Mouse (Mus musculus): Measurements from ENCODE around the gene Stip1. TPM values are rescaled to one million over a fixed set of nuclear protein-coding genes. Genes with fewer than 3 reads are reported as not detected.

Stip1 gene
- polyA plus RNA-seq (2015; fragmentation: Nextera tagmentation; extraction: Ambion mirVana), result 51.8 and 58.5 TPM in 2 replicates

GRCm38 (mm10) chr19:7039841-7040636, at the start of gene Stip1:
Gene Stip1 (minus strand): TSS chr19:7039967.
- peak; percentile 85 for TF ChIP-seq EP300 (IDR thresholded peaks at IDR 0.05)
- TF ChIP-seq CTCF (IDR thresholded peaks at IDR 0.05), result peak; percentile 67
- Histone ChIP-seq H3K27ac (ENCODE audit: low read length) (peak within 1 kb of the TSS; percentile 94), H3K36me3 (ENCODE audit: insufficient read depth, low read length) (no peaks in the 10 kb centered on the region), H3K4me3 (ENCODE audit: low read depth, low read length) (peak within 1 kb of the TSS; percentile 75), H3K27me3 (replicated peaks; ENCODE audit: insufficient read depth, low read length) (no peaks in the 10 kb centered on the region), H3K9me3 (ENCODE audit: low read length) (no peaks in the 10 kb centered on the region), H3K4me1 (ENCODE audit: insufficient read depth, low read depth, low read length) (no peaks in the 10 kb centered on the region), H3K9ac (replicated peaks; ENCODE audit: low read depth) (peak within 1 kb of the TSS; percentile 64), H3K4me2 (replicated peaks; ENCODE audit: low read depth, low read length) (peak within 1 kb of the TSS; percentile 82)
- peak; percentile 100 for DNase-seq (ENCODE audit: low spot score)
- WGBS, result under 1% methylated on average over 46 of the region's 49 CpGs
- peak; percentile 99 for ATAC-seq

- Histone ChIP-seq H3K4me3 (ENCODE audit: low read depth, low read length) (no peak overlapping the region), H3K9me3 (ENCODE audit: low read length) (no peaks in the 10 kb centered on the region), H3K9ac (replicated peaks; ENCODE audit: low read depth) (no peak overlapping the region), H3K36me3 (ENCODE audit: insufficient read depth, low read length) (no peaks in the 10 kb centered on the region), H3K4me2 (replicated peaks; ENCODE audit: low read depth, low read length) (no peak overlapping the region), H3K27me3 (replicated peaks; ENCODE audit: insufficient read depth, low read length) (no peaks in the 10 kb centered on the region), H3K27ac (ENCODE audit: low read length) (no peak overlapping the region), H3K4me1 (ENCODE audit: insufficient read depth, low read depth, low read length) (no peaks in the 10 kb centered on the region)
- ATAC-seq, result no peak
- TF ChIP-seq EP300 (IDR thresholded peaks at IDR 0.05), result no peak
- no peak for TF ChIP-seq CTCF (IDR thresholded peaks at IDR 0.05)
- DNase-seq (ENCODE audit: low spot score), result no peak
- 72% methylated on average over 5 of the region's 5 CpGs for WGBS
These were observed 49.3 kb upstream of the Stip1 start for GRCm38 (mm10) chr19:7089050-7089449.

- Histone ChIP-seq H3K9ac (replicated peaks; ENCODE audit: low read depth) (no peak overlapping the region), H3K27me3 (replicated peaks; ENCODE audit: insufficient read depth, low read length) (no peaks in the 10 kb centered on the region), H3K36me3 (ENCODE audit: insufficient read depth, low read length) (no peaks in the 10 kb centered on the region), H3K27ac (ENCODE audit: low read length) (no peak overlapping the region), H3K4me3 (ENCODE audit: low read depth, low read length) (no peak overlapping the region), H3K9me3 (ENCODE audit: low read length) (no peaks in the 10 kb centered on the region), H3K4me2 (replicated peaks; ENCODE audit: low read depth, low read length) (no peak overlapping the region), H3K4me1 (ENCODE audit: insufficient read depth, low read depth, low read length) (no peaks in the 10 kb centered on the region)
- TF ChIP-seq CTCF (IDR thresholded peaks at IDR 0.05) (no peak), EP300 (IDR thresholded peaks at IDR 0.05) (no peak)
- DNase-seq (ENCODE audit: low spot score), result no peak
- no peak for ATAC-seq
- 34% methylated on average over 9 of the region's 9 CpGs for WGBS
These were observed 48.8 kb upstream of the Stip1 start for GRCm38 (mm10) chr19:7088558-7088957.

- Histone ChIP-seq H3K4me3 (ENCODE audit: low read depth, low read length) (no peak overlapping the region), H3K9me3 (ENCODE audit: low read length) (no peaks in the 10 kb centered on the region), H3K9ac (replicated peaks; ENCODE audit: low read depth) (no peak overlapping the region), H3K27me3 (replicated peaks; ENCODE audit: insufficient read depth, low read length) (no peaks in the 10 kb centered on the region), H3K4me1 (ENCODE audit: insufficient read depth, low read depth, low read length) (no peaks in the 10 kb centered on the region), H3K36me3 (ENCODE audit: insufficient read depth, low read length) (no peaks in the 10 kb centered on the region), H3K27ac (ENCODE audit: low read length) (no peak overlapping the region), H3K4me2 (replicated peaks; ENCODE audit: low read depth, low read length) (no peak overlapping the region)
- no peak for TF ChIP-seq CTCF (IDR thresholded peaks at IDR 0.05)
- no peak for TF ChIP-seq EP300 (IDR thresholded peaks at IDR 0.05)
- DNase-seq (ENCODE audit: low spot score) (no peak), ATAC-seq (no peak)
- WGBS, result 50% methylated on average over 15 of the region's 15 CpGs
These were observed 45.0 kb upstream of the Stip1 start for GRCm38 (mm10) chr19:7084734-7085133.

GRCm38 (mm10) chr19:7083035-7083794, 43.4 kb upstream of the Stip1 start:
- DNase-seq (ENCODE audit: low spot score) (no peak), ATAC-seq (no peak)
- H3K9ac ChIP-seq (replicated peaks; ENCODE audit: low read depth), result no peak overlapping the region
- no peaks in the 10 kb centered on the region for H3K4me1 ChIP-seq (ENCODE audit: insufficient read depth, low read depth, low read length)
- H3K4me2 ChIP-seq (replicated peaks; ENCODE audit: low read depth, low read length), result no peak overlapping the region
- no peaks in the 10 kb centered on the region for H3K36me3 ChIP-seq (ENCODE audit: insufficient read depth, low read length)
- H3K27ac ChIP-seq (ENCODE audit: low read length), result no peak overlapping the region
- H3K27me3 ChIP-seq (replicated peaks; ENCODE audit: insufficient read depth, low read length), result no peaks in the 10 kb centered on the region
- no peak overlapping the region for H3K4me3 ChIP-seq (ENCODE audit: low read depth, low read length)
- TF ChIP-seq CTCF (IDR thresholded peaks at IDR 0.05) (no peak), EP300 (IDR thresholded peaks at IDR 0.05) (no peak)
- H3K9me3 ChIP-seq (ENCODE audit: low read length), result no peaks in the 10 kb centered on the region
- 59% methylated on average over 14 of the region's 14 CpGs for WGBS

- WGBS, result 63% methylated on average over 7 of the region's 7 CpGs
These were observed 41.9 kb upstream of the Stip1 start for GRCm38 (mm10) chr19:7081516-7082266.

More at GRCm38 (mm10) chr19:7081516-7082266, 41.9 kb upstream of the Stip1 start:
- H3K4me3 ChIP-seq (ENCODE audit: low read depth, low read length), result no peak overlapping the region
- TF ChIP-seq EP300 (IDR thresholded peaks at IDR 0.05), result no peak
- no peak for TF ChIP-seq CTCF (IDR thresholded peaks at IDR 0.05)
- H3K36me3 ChIP-seq (ENCODE audit: insufficient read depth, low read length), result no peaks in the 10 kb centered on the region
- no peak for DNase-seq (ENCODE audit: low spot score)
- no peaks in the 10 kb centered on the region for H3K4me1 ChIP-seq (ENCODE audit: insufficient read depth, low read depth, low read length)
- H3K4me2 ChIP-seq (replicated peaks; ENCODE audit: low read depth, low read length), result no peak overlapping the region
- H3K9ac ChIP-seq (replicated peaks; ENCODE audit: low read depth), result no peak overlapping the region
- H3K27me3 ChIP-seq (replicated peaks; ENCODE audit: insufficient read depth, low read length), result no peaks in the 10 kb centered on the region
- no peak overlapping the region for H3K27ac ChIP-seq (ENCODE audit: low read length)
- no peak for ATAC-seq
- no peaks in the 10 kb centered on the region for H3K9me3 ChIP-seq (ENCODE audit: low read length)
